Mouse (Mus musculus) liver, embryonic 14.5 days (tissue): ENCODE results near the gene Ube2e2.

ENCODE experiments used
- CTCF ChIP-seq: IDR thresholded peaks from 2 replicates; pipeline ENCODE4 v1.5.1; 2016; ENCODE audit warnings: antibody characterized with exemption, low read depth, control low read depth
- EP300 ChIP-seq: IDR thresholded peaks from 2 replicates; pipeline ENCODE4 v1.6.1; 2016; ENCODE audit warnings: antibody characterized with exemption, low read depth

- TF ChIP-seq CTCF (no peak), EP300 (no peak)
Observed at GRCm38 (mm10) chr14:18778241-18778640, 115.8 kb downstream of the Ube2e2 start.
